Mouse (Mus musculus) spleen, adult 2 months (tissue): ENCODE data around the gene Pus7l.

Experiments used
- CTCF ChIP-seq: fragments of 200-500 bp; IDR thresholded peaks from 2 replicates; pipeline ENCODE4 v1.5.1; 2011; ENCODE audit warnings: mild to moderate bottlenecking, inconsistent platforms; ENCODE audit not compliant: insufficient read depth, insufficient read length, insufficient replicate concordance; ENCODE audit errors: extremely low read depth
- POLR2A ChIP-seq: fragments of 200-500 bp; IDR thresholded peaks from 2 replicates; pipeline ENCODE4 v1.6.1; 2011; ENCODE audit warnings: low read depth, low read length, inconsistent platforms

GRCm38 (mm10) chr15:94568496-94569182 is 25.3 kb upstream of the Pus7l start:
- TF ChIP-seq CTCF (no peak), POLR2A (no peak)
